Mouse (Mus musculus) mouse embryonic stem cell (cell line): ENCODE data around the gene Ranbp17.

Experiments used
- in situ Hi-C, 2 experiments: fragments of 300-500 bp; cut with MboI; formaldehyde crosslinking; loops; 1 replicate in 1 of 2; 3 replicates in 1 of 2; pipeline ENCODE4 v1.14.3; 2019 to 2020; ENCODE audit warnings: low sequenced_read_pairs in 2 of 2, low pct_unique_long_range_greater_than_20kb in 1 of 2, mixed read lengths in 1 of 2; ENCODE audit not compliant: unreplicated experiment in 1 of 2

The Ranbp17 gene

DNA sequence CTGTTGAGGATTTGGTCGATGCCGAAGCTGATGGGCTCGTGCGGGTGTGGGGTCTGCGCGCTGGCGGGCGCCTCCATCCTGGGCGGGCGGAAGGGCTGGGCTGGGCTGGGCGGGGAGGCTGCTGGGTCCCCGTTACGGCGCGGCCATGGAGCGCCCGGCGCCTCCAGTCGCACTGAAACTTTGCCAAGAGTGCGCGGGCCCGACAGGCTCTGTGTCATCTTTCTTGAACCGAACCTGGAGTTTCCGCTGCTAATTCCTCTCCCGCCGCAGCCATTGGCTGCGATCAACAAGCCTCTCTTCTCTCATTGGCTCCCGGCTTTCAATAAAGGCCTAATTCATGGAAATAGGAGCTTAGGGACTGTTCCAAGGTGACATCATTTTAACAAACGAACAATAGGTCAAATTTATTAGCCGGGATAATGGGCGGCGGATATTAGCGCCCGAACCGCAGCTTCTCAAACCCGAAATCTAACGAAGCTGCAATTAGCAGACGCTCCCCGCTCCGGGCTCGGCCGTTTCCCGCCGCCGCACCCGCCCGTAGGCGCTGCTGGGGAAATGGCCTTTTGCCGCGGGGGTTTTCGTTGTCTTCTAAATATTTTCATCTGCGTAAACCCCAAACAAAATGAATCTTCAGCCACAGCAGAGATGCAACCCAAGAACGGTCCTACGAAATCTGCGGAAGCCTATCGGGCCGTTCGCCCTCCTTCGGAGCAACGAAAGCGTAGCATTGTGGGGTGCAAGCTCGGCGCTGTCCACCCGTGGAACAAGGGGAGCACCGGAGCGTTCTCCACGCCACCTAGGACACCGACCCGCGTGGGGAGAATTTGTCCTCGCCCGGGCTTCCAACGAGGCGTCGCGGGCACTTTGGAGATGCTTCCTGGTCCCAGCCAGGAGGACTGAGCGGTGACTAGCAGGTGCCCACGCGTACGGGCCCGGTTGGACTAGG lies 309.9 kb downstream of the Ranbp17 start, which contains the start of gene Tlx3:
TSS of gene Tlx3 (minus strand) at position 207 of the 946 bp plus-strand sequence.
- in situ Hi-C loops: no loop called here

GRCm38 (mm10) chr11:33202972-33203371 lies 310.6 kb downstream of the Ranbp17 start:
- in situ Hi-C loops: no loop called here

DNA sequence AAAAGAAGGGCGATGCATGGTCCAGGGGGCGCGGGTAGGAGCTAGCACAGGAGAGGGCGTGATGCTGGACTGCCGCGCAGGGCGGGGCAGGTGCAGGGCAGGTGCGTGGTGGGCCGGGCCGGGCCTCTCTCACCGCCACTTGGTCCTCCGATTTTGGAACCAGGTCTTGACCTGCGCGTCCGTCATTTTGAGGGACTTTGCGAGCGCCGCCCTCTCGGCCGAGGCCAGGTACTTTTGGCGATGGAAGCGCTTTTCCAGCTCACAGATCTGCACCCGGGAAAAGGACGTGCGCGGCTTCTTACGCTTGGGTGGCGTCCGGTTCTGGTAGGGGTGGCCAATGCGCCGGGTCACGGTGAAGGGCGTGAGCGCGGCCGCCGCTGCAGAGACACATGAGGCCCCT lies 311.2 kb downstream of the Ranbp17 start:
- in situ Hi-C loops: no loop called here

GRCm38 (mm10) chr11:33201626-33202010 lies 311.9 kb downstream of the Ranbp17 start:
- in situ Hi-C loops: no loop called here

DNA sequence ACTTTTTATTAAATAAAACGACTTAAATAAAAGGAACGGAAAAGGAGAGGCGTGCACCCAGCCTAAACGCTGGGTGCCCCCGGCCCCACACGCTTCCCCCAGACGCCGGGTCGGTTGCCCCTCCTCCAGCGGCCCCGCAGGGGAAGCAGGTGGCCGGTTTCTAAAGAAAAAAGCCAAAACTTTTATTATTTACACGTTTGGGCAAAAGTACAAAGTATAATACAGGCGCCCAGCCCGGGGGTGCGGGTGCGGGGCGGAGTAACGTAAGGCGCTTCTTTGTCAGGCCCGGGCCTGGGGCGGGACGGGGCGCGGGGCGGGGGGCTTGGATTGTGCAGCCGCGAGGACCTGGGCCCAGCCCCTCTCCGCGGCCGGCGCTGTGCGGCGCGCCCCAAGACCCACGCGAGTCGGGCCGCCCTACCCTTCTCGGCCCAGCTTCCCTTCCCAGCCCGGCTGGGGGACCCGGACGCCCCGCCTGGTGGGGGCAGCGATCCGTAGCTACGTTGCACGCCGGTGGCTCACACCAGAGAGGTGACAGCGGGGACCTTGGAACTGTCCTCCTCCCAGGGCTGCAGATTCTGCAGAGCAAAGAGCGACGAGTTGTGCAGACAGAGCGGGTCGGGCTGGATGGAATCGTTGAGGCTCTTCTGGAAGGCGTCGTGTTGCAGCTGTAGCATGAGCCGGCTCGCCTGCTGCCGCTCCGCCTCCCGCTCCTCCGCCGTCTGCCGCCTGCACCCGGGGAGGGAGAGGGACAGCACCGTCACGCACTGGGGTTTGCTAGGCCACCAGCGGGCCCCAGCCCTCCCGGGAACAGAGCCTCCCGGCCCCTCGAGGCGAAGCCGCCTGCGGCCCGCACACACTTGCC lies 312.6 kb downstream of the Ranbp17 start:
- in situ Hi-C loops: no loop called here

DNA sequence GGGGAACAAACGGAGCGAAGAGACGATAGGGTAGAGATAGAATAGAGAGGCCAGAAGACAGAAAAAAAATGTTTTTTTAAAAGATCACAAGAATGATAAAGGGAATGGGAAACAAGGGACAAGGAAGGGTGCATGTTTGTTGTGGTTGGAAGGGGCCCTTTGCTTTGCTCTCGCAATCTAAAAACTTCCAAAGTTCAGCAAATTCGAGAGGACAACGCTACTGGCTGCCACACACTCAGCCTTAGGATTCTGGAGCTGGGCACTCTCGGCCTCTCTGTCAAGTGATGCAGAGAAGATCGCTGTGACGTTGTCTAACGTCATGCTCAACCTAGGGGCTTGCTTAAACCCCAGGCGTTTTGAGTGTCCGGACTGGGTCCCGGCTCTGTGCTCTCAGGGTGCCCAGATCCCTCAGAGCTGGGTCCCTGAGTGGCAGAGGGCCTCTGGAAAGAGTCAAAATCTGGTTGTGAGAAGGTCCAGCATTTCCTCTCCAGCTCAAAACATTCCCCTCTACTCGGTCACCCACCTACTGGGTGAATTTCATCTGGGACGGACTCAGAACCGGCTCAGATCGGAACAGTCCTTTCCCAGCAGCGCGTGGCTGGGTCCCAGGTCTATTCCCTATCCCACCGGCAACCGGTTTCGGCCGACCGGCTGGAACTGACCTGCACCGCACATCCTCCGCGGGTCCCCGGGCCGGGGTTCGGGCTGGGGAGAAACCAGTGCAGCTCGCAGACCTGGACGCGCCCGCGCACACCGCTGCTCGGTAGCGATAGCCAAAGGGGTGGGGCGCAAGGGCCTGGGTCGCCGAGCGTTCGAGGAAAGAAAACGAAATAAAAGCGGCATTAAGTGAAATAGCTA lies 313.4 kb downstream of the Ranbp17 start:
- in situ Hi-C loops: no loop called here

GRCm38 (mm10) chr11:33199117-33199514 lies 314.4 kb downstream of the Ranbp17 start:
- in situ Hi-C loops: no loop called here

GRCm38 (mm10) chr11:33198351-33199116 lies 315.0 kb downstream of the Ranbp17 start:
- in situ Hi-C loops: no loop called here

- in situ Hi-C loops: no loop called here
These were observed 315.9 kb downstream of the Ranbp17 start for GRCm38 (mm10) chr11:33197673-33198072.

DNA sequence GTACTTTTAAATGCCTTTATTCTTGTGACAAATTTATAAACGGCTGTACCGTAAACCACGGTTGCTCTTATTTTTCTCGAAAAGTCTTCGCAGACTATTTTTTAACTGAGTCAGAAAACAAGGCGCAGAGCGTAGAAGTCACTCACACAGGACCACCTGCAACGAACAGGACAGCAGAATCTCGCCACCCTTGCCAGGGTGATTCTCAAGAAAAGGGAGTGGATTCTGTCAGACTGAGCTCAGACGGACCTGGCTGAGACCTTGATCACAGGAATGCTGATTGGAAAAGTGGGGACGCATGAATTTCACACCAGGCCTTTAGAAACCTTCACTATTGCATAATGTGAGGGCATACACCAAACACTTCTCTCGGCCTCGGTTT lies 316.4 kb downstream of the Ranbp17 start:
- in situ Hi-C loops: no loop called here

DNA sequence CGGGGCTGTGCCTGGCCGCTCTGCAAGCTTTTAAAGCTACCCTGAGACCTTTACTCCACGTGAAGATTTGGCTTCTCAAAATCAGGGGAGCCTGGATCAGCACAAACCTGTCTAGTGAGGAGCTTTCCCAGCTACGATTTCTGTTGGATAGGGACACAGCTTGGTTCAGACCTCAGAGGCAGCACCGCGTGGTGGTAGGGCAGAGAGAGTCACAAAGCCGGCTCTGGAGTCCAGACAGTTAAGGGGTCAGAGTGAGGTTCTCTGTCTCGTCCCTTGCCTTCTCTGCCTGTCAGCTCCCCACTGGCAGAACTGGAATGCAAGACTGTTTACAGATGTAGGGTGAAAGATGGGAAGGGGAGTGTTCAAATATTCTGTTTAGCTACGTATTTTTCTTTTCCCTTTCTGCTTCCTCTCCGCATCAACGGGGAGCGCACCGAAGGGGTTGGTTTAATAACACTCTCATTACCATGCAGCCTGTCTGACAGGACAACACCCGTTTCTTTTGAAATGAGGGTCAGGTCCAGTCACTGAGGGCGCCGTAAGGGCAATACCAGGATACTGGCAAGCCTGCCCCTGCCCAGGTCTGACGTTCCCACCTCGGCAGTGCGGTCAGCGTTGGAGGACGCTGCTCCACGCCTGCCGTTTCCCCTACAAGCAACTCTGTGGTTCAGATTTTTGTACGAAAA lies 317.0 kb downstream of the Ranbp17 start:
- in situ Hi-C loops: no loop called here

- in situ Hi-C loops: no loop called here
These were observed 317.8 kb downstream of the Ranbp17 start for GRCm38 (mm10) chr11:33195531-33196446.

DNA sequence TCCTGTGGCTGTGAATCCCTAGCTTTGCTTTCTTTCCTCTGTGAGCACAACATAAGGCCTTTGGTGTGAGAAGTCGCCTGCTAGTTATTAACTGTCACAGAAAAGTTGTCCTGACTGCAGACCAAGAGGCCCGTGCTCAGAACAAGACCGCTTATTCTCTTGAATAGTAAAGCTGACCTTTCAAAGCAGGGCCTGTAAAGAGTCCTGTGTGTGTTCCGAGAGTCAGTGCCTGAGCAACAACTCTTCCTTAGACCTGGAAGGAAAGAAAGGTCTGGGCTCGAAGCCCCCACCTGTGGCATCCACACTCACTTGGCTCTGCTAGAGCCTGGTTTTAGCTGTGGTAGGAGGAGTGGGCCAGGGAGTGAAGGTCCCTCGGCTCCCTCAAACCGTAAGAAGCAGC lies 318.5 kb downstream of the Ranbp17 start:
- in situ Hi-C loops: no loop called here

DNA sequence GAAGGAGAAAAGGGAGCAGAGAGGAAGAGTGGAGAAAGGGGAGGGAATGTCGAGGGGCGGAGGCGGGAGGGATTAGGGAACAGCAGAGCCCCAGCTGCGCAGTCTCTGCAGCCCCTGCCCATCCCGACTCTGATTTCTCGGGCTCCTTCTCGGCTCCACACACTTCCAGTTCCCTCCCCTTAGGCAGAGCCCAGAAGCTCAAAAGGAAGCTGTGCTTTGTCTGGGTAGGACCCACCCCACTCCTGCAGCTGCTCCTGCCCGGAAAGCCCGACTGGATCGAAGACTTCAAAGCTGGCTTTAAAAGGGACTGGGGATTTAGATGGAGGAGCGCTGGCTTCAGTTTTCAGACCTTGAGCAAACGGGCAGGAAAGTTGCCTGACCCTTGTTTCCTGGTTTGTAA lies 319.9 kb downstream of the Ranbp17 start:
- in situ Hi-C loops: no loop called here

- in situ Hi-C loops: no loop called here
These were observed 331.7 kb downstream of the Ranbp17 start for GRCm38 (mm10) chr11:33181804-33182203.

- in situ Hi-C loops: no loop called here
These were observed 332.8 kb downstream of the Ranbp17 start for GRCm38 (mm10) chr11:33180701-33181116.
